Mouse (Mus musculus) cortical plate, adult 2 months (tissue): ENCODE measurements at regions not wholly inside any gene's neighbourhood (a gene's known extent, or its start where the extent isn't known, plus 50 kb on each side); places are given as distances from the start of the nearest gene placed in this dataset.

Experiments
- CTCF ChIP-seq: fragments of 200-500 bp; IDR thresholded peaks from 2 replicates; pipeline ENCODE4 v1.5.1; 2011; ENCODE audit warnings: mild to moderate bottlenecking, control low read depth, low read length; ENCODE audit not compliant: insufficient read depth; ENCODE audit errors: extremely low read depth
- POLR2A ChIP-seq: fragments of 200-500 bp; IDR thresholded peaks from 2 replicates; pipeline ENCODE4 v1.6.1; 2011; ENCODE audit warnings: mild to moderate bottlenecking, low read length, control low read depth; ENCODE audit not compliant: insufficient read depth; ENCODE audit errors: extremely low read depth

DNA sequence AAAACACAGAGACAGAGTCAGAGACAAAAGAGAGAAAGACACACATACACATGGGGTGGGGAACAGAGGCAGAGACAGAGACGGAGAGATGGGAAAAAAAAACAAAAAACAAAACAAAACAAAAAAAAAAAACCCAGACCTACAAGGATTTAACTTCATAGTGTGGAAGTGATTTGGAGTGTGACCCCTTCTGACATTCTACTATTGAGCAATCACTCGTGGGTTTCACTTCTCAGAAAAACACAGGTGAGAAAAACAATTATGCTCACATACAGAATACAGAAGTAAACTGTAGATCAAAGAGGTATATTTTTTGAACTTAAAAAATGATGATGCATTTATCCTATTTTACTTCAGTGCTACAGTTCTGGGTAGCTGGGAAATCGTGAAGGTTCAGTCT, 326.7 kb upstream of the Actbl2 start:
- no peak for TF ChIP-seq CTCF
- no peak for TF ChIP-seq POLR2A
